Mouse (Mus musculus) ES-Bruce4 (cell line): ENCODE results near the gene Acot12.

Source experiments
- CTCF ChIP-seq: IDR thresholded peaks from one replicate; pipeline ENCODE4 v1.8.1; 2011; ENCODE audit warnings: low read depth, low read length
- EP300 ChIP-seq: IDR thresholded peaks from 2 replicates; pipeline ENCODE4 v1.6.1; 2011; ENCODE audit warnings: low read depth, low read length; ENCODE audit not compliant: insufficient read depth

DNA sequence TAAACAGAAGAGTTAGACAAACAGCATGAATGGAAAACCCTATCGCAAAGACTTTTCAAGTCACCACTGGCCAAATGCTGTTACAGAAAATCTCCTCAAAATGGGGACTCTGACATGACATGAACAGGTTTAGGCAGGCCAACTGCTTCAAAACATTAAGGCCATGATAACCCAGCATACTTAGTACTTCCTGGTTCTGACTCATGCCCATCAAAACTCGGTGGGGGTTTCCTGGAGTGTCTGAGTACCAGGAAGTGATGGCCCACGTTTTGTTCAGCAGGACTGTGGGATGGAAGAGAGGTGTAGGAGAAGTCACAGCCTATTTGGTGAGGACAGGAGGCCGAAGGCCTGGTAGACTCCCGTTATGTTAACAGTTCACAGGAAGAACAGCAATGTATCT lies 60.4 kb downstream of the Acot12 start:
- TF ChIP-seq CTCF = no peak
- TF ChIP-seq EP300 = no peak
